Mouse (Mus musculus) granulocyte monocyte progenitor cell, adult 5-6 weeks (primary cell): Measurements from ENCODE around the gene Plce1. TPM values are rescaled to one million over a fixed set of nuclear protein-coding genes. Genes with fewer than 3 reads are reported as not detected.
"Not testable (repeated sequence)": the region's sequence is repeated elsewhere in the genome, so short reads cannot be mapped to it uniquely, and the experiment has no call there.

Experiments used
- ATAC-seq: replicated peaks from 2 replicates; pipeline ENCODE4 v1.8.0; 2016; ENCODE audit warnings: mild to moderate bottlenecking, moderate TSS enrichment, inconsistent platforms; ENCODE audit not compliant: poor library complexity, severe bottlenecking
- total RNA-seq, 2 experiments: library from RNA; stranded (forward) in 1 of 2; stranded (reverse) in 1 of 2; fragments of 200-712, 200-1000 nt in 1 of 2; fragments of >200 nt in 1 of 2; fragmentation: Nextera tagmentation in 1 of 2; gene quantifications; 2 replicates each; pipeline ENCODE4 v1.2.3; 2014 to 2017

The Plce1 gene
- total RNA-seq, 2 experiments from 2014 or later = not detected

DNA sequence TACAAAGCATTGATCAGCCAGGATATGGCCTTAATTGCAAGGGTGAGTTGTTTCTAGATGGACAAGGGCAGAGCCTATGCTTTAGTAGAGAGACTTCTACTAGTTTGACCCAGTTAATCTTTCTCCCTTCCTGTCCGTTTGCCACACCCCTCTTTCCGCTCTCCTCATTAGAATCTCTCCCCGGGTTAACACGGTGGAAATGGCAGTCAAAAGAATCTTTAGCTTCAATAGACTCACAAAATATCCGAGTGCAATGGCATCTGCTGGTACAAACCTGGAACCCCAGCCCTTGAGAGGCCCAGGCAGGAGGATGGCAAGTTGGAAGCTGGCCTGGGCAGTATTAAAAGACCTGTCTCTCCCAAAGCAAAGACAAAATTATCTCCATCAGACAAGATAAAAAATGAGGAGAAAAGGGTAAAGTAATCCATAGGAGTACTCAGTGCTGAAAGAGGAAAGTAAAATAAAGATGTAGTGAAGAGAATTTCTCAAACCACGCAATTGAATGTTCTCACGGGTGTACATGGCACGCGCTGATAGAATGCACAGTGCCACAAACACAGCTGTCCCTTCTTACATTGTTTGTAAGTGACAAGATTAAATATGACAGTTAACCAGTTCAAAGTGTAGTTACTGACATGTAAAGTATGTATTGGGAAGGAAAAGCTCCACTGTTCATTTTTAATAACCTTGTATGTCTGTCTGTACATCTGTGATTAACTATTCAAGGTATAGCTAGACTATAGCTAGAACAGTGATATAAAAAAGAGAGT lies 145.5 kb downstream of the Plce1 start:
- ATAC-seq = no peak

DNA sequence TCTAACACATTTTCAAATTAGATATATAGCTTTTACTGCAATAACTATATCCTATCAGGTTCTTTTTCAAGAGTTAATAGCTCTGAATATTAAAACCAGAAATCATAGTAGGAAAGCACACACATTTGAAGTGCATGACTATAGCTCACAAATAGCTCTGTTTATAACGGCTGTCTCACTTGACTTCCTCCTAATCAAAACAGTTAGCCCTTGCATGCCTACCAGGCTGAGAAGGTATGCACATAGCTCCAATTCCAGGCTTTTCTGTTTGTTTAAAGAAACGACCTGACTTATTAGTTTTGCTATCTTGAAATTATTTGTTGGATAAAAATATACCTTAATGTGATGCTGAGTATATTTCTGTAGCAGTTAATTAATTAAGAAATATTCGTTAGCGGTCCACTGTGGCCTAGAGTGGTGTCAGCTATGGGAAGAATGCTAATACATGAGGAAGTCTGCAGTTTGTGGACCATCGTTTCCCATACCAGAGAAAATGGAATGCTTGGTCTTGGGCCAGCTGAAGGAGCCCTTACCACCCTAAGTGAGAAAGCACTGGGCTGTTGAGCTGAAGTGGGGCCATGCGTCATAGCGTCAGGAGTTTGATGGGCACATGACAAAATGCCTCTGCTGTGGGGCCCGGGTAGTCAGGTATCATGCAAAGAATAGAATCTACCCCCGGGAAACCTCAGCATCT lies 146.3 kb downstream of the Plce1 start:
- ATAC-seq = no peak

DNA sequence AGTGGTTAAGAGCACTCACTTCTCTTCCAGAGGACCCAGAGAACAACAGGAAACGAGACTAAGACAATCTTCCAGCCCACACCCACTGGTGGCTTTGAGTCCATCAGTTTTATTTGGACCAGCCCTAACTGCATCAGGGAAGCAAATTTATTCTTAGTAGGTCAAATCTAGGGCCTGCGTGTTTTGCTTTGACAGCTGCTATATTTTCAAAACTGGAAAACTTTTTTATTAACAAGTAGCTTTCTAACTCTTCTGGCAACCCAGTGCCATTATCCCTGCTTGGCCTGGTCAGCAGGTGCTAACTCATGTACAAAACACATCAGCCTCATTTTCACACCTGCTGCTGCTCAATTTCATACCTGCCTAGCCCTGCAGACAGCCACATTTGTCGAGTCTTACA lies 151.3 kb downstream of the Plce1 start:
- ATAC-seq = no peak

DNA sequence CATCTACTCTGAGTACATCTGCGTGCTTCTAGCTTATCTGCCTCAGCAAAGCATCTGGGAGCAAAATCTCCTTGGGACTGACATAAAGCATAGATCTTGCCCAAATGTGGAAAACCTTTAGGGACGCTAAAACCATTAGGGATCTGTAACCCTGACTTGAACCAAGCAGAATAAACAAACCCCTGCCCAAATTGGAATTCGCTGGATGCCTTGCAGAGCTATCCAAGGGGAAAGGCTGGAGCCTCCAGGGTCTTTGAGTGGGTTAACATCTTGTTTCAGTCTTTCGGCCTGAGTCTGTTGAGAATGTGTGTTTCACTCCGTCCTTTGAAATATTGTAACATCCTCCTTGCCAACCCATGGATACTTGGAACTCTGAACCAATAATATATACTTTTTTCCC lies 152.4 kb downstream of the Plce1 start:
- no peak for ATAC-seq

DNA sequence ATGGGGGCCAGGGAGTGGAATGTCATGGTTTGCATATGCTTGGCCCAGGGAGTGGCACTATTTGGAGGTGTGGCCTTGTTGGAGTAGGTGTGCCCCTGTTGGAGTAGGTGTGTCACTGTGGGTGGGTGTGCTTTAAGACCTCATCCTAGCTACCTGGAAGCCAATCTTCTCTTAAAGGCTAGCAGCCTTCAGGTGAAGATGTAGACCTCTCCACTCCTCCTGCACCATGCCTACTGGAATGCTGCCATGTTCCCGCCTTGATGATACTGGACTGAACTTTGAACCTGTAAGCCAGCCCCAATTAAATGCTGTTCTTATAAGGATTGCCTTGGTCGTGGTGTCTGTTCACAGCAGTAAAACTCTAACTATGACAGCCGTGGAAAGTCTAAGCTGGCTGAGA lies 158.1 kb downstream of the Plce1 start:
- no peak for ATAC-seq

DNA sequence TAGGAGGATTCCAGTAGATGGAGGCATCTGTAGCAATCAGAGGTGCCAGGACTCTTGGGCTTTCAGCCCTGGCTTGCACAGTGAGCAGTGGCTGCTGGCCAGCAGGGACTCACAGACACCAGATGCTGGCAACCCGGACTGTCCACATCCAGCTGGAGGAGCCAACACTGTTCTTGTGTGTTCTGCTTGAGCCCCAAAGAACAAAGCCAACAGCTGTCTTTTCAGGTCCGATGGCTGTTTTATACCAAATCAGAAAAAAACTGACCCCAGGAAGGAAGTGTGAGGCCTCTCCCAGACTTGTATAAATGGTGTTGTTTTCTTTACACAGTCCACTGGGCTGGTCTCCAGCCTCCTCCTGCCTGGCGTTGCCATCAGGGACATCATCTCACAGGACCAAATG lies 158.9 kb downstream of the Plce1 start:
- no peak for ATAC-seq

DNA sequence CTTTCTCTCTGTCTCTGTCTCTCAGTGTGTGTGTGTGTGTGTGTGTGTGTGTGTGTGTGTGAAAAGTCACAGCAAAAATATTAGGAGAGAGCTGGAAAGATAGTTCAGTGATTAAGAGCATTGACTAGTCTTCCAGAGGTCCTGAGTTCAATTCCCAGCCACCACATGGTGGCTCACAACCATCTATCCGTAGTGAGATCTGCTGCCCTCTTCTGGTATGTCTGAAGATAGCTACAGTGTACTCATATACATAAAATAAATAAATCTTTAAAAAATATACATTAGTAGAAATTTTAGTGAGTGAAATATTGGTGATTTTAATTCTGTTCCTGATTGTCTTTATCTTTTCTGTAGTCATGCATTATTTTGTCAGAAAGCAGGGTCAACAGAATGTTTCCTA lies 161.6 kb downstream of the Plce1 start:
- not testable (repeated sequence) for ATAC-seq

DNA sequence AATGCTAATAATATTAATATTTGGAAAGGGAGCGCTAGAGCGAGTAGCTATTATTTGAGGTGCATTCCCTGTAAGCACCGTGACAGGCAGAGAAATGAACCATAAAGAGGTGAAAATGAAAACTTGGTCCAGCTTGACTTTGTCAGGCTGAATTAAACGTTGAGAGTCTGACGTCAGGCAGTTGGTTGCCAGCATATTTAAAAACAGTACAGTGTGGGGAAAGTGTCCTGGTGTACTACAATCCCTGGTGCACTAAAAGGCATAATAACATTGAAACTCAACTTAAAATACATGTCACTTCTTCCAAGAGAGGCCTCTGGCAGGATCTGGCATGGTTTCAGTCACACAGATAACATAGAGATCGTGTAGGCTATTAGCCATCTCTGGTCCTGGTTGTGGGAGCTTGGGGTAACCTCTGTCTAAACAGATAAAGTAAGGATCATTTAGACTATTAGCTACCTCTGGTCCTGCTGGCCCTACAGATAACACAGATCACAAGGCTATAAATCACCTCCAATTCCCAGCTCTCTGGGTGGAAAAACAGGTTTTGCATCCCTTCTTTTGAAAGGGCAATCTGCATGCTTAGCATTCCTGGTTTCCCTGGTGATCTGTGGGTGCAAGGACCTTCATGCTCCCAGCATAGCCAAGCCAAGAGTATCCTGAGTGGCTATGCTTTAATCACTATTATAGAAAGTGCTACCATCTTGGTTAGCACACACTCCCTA lies 164.1 kb downstream of the Plce1 start:
- no peak for ATAC-seq

DNA sequence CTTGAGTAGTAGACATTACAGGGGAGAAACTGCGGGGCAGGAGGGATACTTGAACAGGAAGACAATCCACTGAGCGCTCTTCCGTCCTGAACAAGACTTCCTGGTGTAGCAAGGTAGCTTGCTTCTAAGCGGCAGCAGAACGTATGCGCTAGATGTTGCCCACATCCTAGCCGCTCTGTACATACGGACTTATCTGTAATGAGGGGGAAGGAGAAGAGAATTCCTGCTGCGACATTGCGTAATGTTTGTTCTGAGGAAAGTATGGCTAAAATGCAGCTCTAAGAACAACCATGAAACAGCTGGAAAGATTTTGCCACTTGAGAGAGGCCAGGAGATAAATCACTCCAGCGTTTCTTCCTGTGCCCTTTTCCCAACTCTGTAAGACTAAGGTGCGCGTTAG lies 177.1 kb downstream of the Plce1 start:
- no peak for ATAC-seq

DNA sequence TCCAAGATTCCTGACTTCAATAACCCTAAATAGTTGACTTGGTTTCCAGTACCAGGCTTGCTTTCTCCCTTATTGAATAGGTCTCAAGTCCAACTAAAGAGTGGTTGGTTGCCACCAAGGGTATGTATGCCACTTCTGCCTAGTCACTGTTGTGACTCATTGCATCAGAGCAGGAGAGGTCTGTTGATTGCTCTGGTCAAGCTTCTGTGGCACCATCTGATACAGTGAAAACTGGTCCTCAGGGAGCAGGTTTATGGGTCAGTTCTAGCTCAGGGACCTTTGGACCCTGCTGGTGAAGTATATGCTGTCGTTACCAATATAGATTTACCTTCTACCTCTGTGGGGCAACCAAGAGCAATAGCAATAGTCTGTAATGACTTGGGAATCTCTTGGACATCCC lies 184.5 kb downstream of the Plce1 start:
- ATAC-seq = no peak

DNA sequence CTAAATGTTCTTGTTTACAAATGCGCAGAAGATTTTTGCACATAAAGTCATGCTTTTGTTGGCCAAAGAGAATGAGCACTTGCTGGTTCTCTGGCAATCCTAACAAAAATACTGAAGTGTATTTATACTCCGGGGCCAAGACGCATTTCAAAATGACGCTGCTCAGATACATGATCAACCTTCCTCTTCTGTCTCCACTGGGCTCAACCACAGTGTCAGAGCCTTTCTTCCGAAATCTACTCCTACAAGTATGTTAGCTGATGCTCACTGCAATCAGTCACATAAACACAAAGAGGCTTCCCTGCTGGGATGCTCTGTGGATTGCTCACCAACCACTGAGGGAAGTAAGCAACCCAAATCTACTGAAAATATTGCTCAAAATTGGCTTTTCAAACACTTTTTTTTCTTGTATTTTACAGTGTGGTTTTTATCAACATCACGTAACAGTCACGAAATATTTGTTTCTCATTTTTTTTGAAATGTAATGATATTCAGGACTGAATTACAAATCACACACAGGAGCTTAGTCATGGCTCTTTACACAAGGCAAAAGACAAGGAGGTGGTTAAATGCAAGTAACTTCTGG lies 191.2 kb downstream of the Plce1 start:
- ATAC-seq = no peak

DNA sequence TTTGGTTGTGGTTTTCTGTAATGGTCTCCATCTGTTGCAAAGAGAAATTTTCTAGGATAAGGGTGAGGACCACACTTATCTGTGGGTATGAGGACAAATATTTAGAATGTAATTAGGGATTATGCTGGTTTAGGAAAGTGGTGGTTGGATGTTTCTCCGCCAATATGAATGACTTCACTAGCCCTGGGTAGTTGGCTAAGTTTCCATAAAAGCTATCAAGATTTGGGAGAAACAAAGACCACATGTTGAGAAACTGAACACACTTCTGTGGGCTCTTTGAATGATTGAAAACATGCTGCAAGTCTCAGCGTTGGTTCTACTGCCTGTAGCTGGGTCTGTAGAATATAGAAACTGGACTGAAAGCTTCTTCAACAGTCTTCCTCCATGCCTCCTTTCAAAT lies 193.0 kb downstream of the Plce1 start:
- ATAC-seq = no peak

DNA sequence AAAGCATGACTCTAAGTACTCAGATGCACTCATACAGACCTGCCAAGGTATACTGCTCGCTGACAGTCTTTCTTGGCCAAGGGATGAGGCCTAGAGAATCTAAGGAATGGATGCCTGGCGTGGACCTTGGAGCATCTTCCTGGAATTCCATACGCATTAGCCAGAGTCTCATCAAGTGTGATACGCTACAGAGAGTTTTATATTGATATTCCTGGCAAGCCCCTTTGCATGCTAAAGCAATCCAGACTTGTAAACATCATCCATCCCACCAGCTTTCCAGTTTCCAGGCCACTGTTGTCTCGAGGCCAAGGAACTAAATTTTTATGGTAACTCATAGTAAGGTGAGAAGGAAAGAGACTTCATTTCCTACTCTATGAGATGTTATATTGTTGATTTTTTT lies 197.7 kb downstream of the Plce1 start:
- ATAC-seq = no peak

DNA sequence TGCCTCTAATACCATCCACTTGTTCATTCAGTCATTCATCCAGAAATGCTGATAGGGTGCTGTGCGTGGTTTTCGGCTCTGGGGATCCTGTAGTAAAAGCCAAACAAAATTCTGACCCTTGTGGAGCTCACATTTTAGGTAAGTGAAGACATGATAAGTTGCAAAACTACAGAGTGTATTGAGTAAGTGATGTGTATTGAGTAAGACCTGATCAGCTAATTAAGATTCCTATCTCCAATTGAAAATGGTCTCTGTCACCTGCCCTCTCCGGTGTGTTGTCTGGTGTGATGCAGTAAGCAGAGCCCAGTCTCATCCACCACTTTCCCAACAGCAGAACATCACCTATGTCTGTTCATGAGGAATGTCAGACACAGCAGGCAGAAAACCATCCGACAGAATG lies 198.6 kb downstream of the Plce1 start:
- ATAC-seq = no peak

DNA sequence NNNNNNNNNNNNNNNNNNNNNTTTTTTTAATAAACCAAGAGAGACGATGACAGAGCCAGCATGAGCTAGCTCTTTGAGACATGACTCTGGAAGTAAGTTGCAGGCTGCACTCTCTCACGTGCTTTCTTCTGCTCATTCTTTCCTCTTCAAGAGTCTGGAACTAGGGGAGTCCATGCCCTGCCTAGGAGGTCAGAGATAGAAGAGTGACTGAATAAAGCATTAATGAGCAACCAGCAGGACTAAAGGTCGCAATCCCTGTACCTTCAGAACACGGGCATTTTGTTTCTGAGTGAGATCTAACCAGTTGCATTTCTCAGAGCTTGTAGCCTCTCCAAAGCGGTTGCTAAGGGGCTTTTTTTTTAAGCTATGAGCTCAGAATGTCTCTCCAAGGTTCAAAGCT lies 206.4 kb downstream of the Plce1 start:
- ATAC-seq = no peak

DNA sequence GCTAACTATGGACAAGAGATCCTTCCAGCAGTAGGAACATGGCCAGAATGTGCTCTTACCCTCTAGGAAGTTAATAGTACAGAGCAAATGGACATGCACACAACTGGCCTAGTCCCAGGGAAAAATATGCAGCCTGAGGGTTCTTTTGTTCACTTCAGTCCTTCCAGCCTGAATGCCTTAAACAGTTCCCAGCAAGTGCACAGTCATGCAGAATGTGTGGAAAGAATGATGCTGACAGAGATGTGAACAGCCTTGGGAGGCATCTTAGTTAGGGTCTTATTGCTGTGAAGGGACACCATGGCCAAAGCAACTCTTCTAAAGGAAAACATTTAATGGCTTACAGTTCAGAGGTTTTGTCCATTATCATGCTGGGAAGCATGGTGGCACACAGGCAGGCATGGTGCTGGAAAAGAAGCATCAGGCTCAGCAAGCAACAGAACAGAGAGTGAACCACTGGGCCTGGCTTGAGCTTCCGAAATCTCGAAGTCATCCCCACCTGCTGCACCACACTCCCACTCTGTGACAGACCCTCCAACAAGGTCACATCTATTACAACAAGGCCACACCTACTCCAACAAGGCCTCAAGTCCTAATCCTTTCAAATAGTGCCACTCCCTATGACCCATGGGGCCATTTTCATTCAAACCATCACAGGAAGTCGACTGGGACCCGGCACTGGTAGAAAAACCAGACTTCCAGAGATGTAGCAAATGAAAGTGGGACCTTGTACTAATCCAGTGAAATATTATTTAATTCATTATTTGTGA lies 208.0 kb downstream of the Plce1 start:
- ATAC-seq = no peak

DNA sequence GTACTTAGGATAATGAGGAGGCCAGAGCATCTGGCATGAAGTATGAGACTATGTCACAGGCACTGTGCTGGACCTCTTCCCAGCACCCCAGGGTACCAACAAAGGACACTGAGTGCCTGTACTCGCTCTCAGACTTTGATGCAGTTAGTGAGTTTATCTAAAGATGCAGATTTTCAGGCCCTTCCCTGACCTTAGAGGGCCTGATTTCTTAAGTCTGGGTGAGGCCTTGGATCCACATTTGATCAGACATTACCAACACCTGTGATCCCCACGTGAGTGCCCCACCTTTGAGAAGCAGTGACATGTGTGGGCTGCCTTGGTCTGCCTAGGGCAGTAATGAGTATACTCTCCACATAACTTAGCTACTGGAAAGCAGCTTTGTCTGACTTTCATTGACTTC lies 209.4 kb downstream of the Plce1 start:
- no peak for ATAC-seq

DNA sequence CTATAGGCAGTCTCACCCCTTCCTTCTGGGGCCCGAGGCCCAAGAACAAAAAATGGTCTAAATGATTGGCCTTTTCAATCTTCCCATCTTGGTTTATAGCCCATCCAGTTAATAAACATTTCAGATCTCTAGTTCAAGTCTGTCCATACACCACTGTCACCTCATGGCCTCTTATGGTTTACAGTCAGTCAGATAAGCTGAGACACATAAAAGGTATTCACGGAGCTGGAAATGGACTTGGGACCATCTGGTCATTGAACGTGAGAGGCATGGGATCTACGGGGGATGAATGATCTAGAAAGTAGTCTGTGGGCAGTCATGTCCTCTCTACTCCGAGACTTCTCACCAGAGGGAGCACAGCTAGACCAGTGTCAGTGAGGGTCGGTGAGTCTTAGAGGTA lies 210.6 kb downstream of the Plce1 start:
- no peak for ATAC-seq

DNA sequence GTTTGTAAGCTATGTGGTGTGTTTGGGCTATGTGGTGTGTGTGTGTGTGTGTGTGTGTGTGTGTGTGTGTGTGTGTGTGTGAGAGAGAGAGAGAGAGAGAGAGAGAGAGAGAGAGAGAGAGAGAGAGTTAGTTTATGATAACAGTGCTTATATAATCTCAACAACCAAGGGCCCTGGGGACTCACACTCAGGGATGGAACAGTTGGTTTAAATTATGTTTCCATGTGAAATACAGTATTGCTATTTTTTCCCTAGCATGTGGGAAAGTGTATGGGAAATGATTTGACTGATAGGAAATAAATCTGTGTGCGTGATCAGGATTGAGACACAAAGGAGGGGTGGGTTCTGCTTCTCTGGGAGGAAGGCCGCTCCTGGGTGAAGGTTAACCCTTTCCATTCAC lies 212.4 kb downstream of the Plce1 start:
- no peak for ATAC-seq

DNA sequence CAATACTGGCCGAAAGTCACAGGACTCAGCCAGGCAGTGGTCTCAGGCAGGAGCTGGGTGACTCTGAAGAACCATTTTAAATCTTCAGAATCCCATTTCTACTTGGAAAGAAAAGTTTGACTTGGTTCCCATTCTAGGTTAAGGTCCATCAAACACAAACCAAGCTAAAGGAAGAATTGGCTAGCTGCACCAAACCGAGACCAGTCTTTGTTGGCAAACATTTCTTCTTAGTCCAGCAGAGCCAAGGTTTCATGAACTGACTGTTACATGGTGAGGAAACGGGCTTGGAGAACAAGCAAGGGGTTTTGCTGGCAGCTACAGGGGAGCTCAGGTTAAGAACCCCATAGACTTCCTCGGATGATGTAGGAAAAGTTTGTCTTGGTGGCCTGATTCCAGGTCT lies 212.9 kb downstream of the Plce1 start:
- ATAC-seq = no peak
